Mouse (Mus musculus): Measurements from ENCODE around the gene Rnaseh1. TPM values are rescaled to one million over a fixed set of nuclear protein-coding genes. Genes with fewer than 3 reads are reported as not detected.
A peak's percentile ranks its signal among the peaks of the same experiment; 100 is the strongest.

The Rnaseh1 gene
- total RNA-seq (2018; cell fraction: chromatin; rRNA removed): 10 to 100 TPM in 24 of 26 experiments, 1 to 10 TPM in 2; 6.5 to 41.7 (median 25.0) TPM
- 10 to 100 TPM in 25 of 26 experiments, 1 to 10 TPM in 1; 9.2 to 18.3 (median 14.7) TPM for total RNA-seq (2018; cell fraction: cytosol; rRNA removed)
- 10 to 100 TPM in 24 of 26 experiments, 1 to 10 TPM in 2; 8.9 to 31.5 (median 17.6) TPM for total RNA-seq (2018; cell fraction: nucleus; rRNA removed)
- polyA plus RNA-seq (2018): 16.6 to 20.1 TPM (median 16.7 TPM) in 3 replicates

GRCm38 (mm10) chr12:28649141-28650110 is at the start of gene Rnaseh1:
Gene Rnaseh1 (plus strand): TSS chr12:28649602.
- WGBS (ENCODE audit: missing documents): 3% methylated on average over 52 of the region's 52 CpGs
- peak within 1 kb of the TSS; percentile 94 for H3K4me3 ChIP-seq (ENCODE audit: inconsistent target)
- peaks cover 36% of the 10 kb centered on the region for H3K79me2 ChIP-seq (ENCODE audit: inconsistent target)
- peak within 1 kb of the TSS; percentile 56 for H3K27ac ChIP-seq
- H3K36me3 ChIP-seq (ENCODE audit: inconsistent target): no peaks in the 10 kb centered on the region; the same call in 1 of the 2 replicates

- Histone ChIP-seq H3K4me3 (ENCODE audit: inconsistent target) (no peak overlapping the region), H3K36me3 (ENCODE audit: inconsistent target) (no peaks in the 10 kb centered on the region), H3K27ac (no peak overlapping the region), H3K79me2 (ENCODE audit: inconsistent target) (no peaks in the 10 kb centered on the region)
- 54% methylated on average over 4 of the region's 4 CpGs for WGBS (ENCODE audit: missing documents)
These were observed 47.1 kb upstream of the Rnaseh1 start for GRCm38 (mm10) chr12:28602259-28602658.

GRCm38 (mm10) chr12:28603494-28603893 is 45.9 kb upstream of the Rnaseh1 start:
- whole genome bisulfite sequencing (ENCODE audit: missing documents): 63% methylated on average over 1 of the region's 1 CpGs
- Histone ChIP-seq H3K79me2 (ENCODE audit: inconsistent target) (no peaks in the 10 kb centered on the region), H3K4me3 (ENCODE audit: inconsistent target) (no peak overlapping the region), H3K27ac (no peak overlapping the region), H3K36me3 (ENCODE audit: inconsistent target) (no peaks in the 10 kb centered on the region)

- H3K27ac ChIP-seq: no peak overlapping the region
- H3K4me3 ChIP-seq (ENCODE audit: inconsistent target): no peak overlapping the region
These were observed 41.7 kb upstream of the Rnaseh1 start for GRCm38 (mm10) chr12:28607546-28608305.

GRCm38 (mm10) chr12:28612391-28612790 is 37.0 kb upstream of the Rnaseh1 start:
- no peak overlapping the region for H3K4me3 ChIP-seq (ENCODE audit: inconsistent target)
- no peaks in the 10 kb centered on the region for H3K79me2 ChIP-seq (ENCODE audit: inconsistent target)
- no peaks in the 10 kb centered on the region for H3K36me3 ChIP-seq (ENCODE audit: inconsistent target)
- H3K27ac ChIP-seq: no peak overlapping the region
- 84% methylated on average over 6 of the region's 6 CpGs for WGBS (ENCODE audit: missing documents)

More at GRCm38 (mm10) chr12:28607546-28608305, 41.7 kb upstream of the Rnaseh1 start:
- Histone ChIP-seq H3K79me2 (ENCODE audit: inconsistent target) (no peaks in the 10 kb centered on the region), H3K36me3 (ENCODE audit: inconsistent target) (no peaks in the 10 kb centered on the region)
- WGBS (ENCODE audit: missing documents): 77% methylated on average over 17 of the region's 17 CpGs

- no peaks in the 10 kb centered on the region for H3K36me3 ChIP-seq (ENCODE audit: inconsistent target)
- H3K79me2 ChIP-seq (ENCODE audit: inconsistent target): no peaks in the 10 kb centered on the region
- H3K27ac ChIP-seq: no peak overlapping the region
- H3K4me3 ChIP-seq (ENCODE audit: inconsistent target): no peak overlapping the region
- WGBS (ENCODE audit: missing documents): 76% methylated on average over 7 of the region's 7 CpGs
These were observed 35.0 kb upstream of the Rnaseh1 start for GRCm38 (mm10) chr12:28614401-28614800.

GRCm38 (mm10) chr12:28617297-28617696 is 32.1 kb upstream of the Rnaseh1 start:
- Histone ChIP-seq H3K36me3 (ENCODE audit: inconsistent target) (no peaks in the 10 kb centered on the region), H3K27ac (no peak overlapping the region), H3K4me3 (ENCODE audit: inconsistent target) (no peak overlapping the region), H3K79me2 (ENCODE audit: inconsistent target) (no peaks in the 10 kb centered on the region)
- WGBS (ENCODE audit: missing documents): 46% methylated on average over 4 of the region's 4 CpGs

GRCm38 (mm10) chr12:28621451-28622166 is 27.8 kb upstream of the Rnaseh1 start:
- WGBS (ENCODE audit: missing documents): 44% methylated on average over 7 of the region's 7 CpGs

GRCm38 (mm10) chr12:28622167-28622532 is 27.3 kb upstream of the Rnaseh1 start:
- Histone ChIP-seq H3K27ac (no peak overlapping the region), H3K79me2 (ENCODE audit: inconsistent target) (no peaks in the 10 kb centered on the region), H3K36me3 (ENCODE audit: inconsistent target) (no peaks in the 10 kb centered on the region), H3K4me3 (ENCODE audit: inconsistent target) (no peak overlapping the region)
- WGBS (ENCODE audit: missing documents): 78% methylated on average over 5 of the region's 5 CpGs

More at GRCm38 (mm10) chr12:28621451-28622166, 27.8 kb upstream of the Rnaseh1 start:
- Histone ChIP-seq H3K36me3 (ENCODE audit: inconsistent target) (no peaks in the 10 kb centered on the region), H3K79me2 (ENCODE audit: inconsistent target) (no peaks in the 10 kb centered on the region), H3K4me3 (ENCODE audit: inconsistent target) (no peak overlapping the region), H3K27ac (no peak overlapping the region)

- 71% methylated on average over 1 of the region's 1 CpGs for WGBS (ENCODE audit: missing documents)
- H3K36me3 ChIP-seq (ENCODE audit: inconsistent target): no peaks in the 10 kb centered on the region
- no peak overlapping the region for H3K27ac ChIP-seq
- H3K4me3 ChIP-seq (ENCODE audit: inconsistent target): no peak overlapping the region
- no peaks in the 10 kb centered on the region for H3K79me2 ChIP-seq (ENCODE audit: inconsistent target)
These were observed 26.8 kb upstream of the Rnaseh1 start for GRCm38 (mm10) chr12:28622641-28623040.

- Histone ChIP-seq H3K36me3 (ENCODE audit: inconsistent target) (no peaks in the 10 kb centered on the region), H3K79me2 (ENCODE audit: inconsistent target) (no peaks in the 10 kb centered on the region), H3K27ac (no peak within 1 kb of the TSS), H3K4me3 (ENCODE audit: inconsistent target) (no peak within 1 kb of the TSS)
- 66% methylated on average over 5 of the region's 5 CpGs for WGBS (ENCODE audit: missing documents)
These were observed 26.2 kb upstream of the Rnaseh1 start, which contains the start of gene Colec11 for GRCm38 (mm10) chr12:28623195-28623594. Gene Colec11 (minus strand): TSS chr12:28623377.

GRCm38 (mm10) chr12:28624251-28624650 is 25.2 kb upstream of the Rnaseh1 start:
- H3K79me2 ChIP-seq (ENCODE audit: inconsistent target): no peaks in the 10 kb centered on the region
- WGBS (ENCODE audit: missing documents): 78% methylated on average over 2 of the region's 2 CpGs
- H3K4me3 ChIP-seq (ENCODE audit: inconsistent target): no peak overlapping the region
- no peaks in the 10 kb centered on the region; the same call in 1 of the 2 replicates for H3K36me3 ChIP-seq (ENCODE audit: inconsistent target)
- H3K27ac ChIP-seq: no peak overlapping the region

- Histone ChIP-seq H3K79me2 (ENCODE audit: inconsistent target) (no peaks in the 10 kb centered on the region), H3K4me3 (ENCODE audit: inconsistent target) (no peak overlapping the region), H3K27ac (no peak overlapping the region), H3K36me3 (ENCODE audit: inconsistent target) (peaks cover 8% of the 10 kb centered on the region)
- WGBS (ENCODE audit: missing documents): 89% methylated on average over 7 of the region's 7 CpGs
These were observed 24.0 kb upstream of the Rnaseh1 start for GRCm38 (mm10) chr12:28625407-28625806.

GRCm38 (mm10) chr12:28627092-28627491 is 22.3 kb upstream of the Rnaseh1 start:
- Histone ChIP-seq H3K4me3 (ENCODE audit: inconsistent target) (no peak overlapping the region), H3K79me2 (ENCODE audit: inconsistent target) (peaks cover under 1% of the 10 kb centered on the region; the same call in 1 of the 2 replicates), H3K36me3 (ENCODE audit: inconsistent target) (peaks cover 24% of the 10 kb centered on the region), H3K27ac (no peak overlapping the region)
- WGBS (ENCODE audit: missing documents): 51% methylated on average over 4 of the region's 4 CpGs

Data from macrophage (primary cell).